Mouse (Mus musculus) kidney, postnatal 0 days (tissue): ENCODE data around the gene Ssbp1. TPM values are rescaled to one million over a fixed set of nuclear protein-coding genes. Genes with fewer than 3 reads are reported as not detected.

Source experiments
- ATAC-seq: fragments of 200-750 bp; cut with Nextera tagmentation; replicated peaks from 2 replicates; pipeline ENCODE4 v1.8.0; 2017; ENCODE audit warnings: low read depth, moderate number of reproducible peaks, moderate TSS enrichment, moderate library complexity; ENCODE audit not compliant: low FRiP score
- DNase-seq: peaks from one replicate; pipeline ENCODE4 v3.0.0-alpha.2; 2016; ENCODE audit warnings: low spot score
- H3K27ac ChIP-seq: fragments of 300-500 bp; sonication (generic); 2 replicates; pipeline ENCODE4 v1.5.1; 2014; ENCODE audit warnings: mild to moderate bottlenecking
- H3K27me3 ChIP-seq: fragments of 300-500 bp; sonication (generic); 2 replicates; pipeline ENCODE4 v1.6.1; 2014; ENCODE audit warnings: low read length, mixed read lengths; ENCODE audit not compliant: insufficient read depth
- H3K36me3 ChIP-seq: fragments of 300-500 bp; sonication (generic); 2 replicates; pipeline ENCODE4 v1.6.1; 2014; ENCODE audit warnings: low read length, mixed read lengths; ENCODE audit not compliant: insufficient read depth
- H3K4me1 ChIP-seq: fragments of 300-500 bp; sonication (generic); replicated peaks from 2 replicates; pipeline ENCODE4 v1.6.1; 2014; ENCODE audit warnings: antibody characterized with exemption, low read length, mixed read lengths; ENCODE audit not compliant: insufficient read depth
- H3K4me2 ChIP-seq: fragments of 300-500 bp; sonication (generic); 2 replicates; pipeline ENCODE4 v1.6.1; 2014; ENCODE audit warnings: mild to moderate bottlenecking, low read length, moderate library complexity, mixed read lengths
- H3K4me3 ChIP-seq: fragments of 300-500 bp; sonication (generic); replicated peaks from 2 replicates; pipeline ENCODE4 v1.5.1; 2014; ENCODE audit warnings: low read depth, low read length
- H3K9ac ChIP-seq: fragments of 300-500 bp; sonication (generic); 2 replicates; pipeline ENCODE4 v1.6.1; 2014; ENCODE audit warnings: low read depth, low read length
- H3K9me3 ChIP-seq: fragments of 300-500 bp; sonication (generic); replicated peaks from 2 replicates; pipeline ENCODE4 v1.6.1; 2016; ENCODE audit warnings: low read length, inconsistent platforms, mixed read lengths
- CTCF ChIP-seq: IDR thresholded peaks from 2 replicates; pipeline ENCODE4 v1.5.1; 2016; ENCODE audit warnings: antibody characterized with exemption, low read depth, mild to moderate bottlenecking, moderate library complexity
- WGBS: fragments of 180-500 bp; shearing (Covaris S2); extraction: QIAGEN DNeasy Blood & Tissue Kit; methylation state at CpG from one replicate; pipeline ENCODE4 v1.1.7; 2014; 5-methylcytosine and 5-hydroxymethylcytosine counted together
- polyA plus RNA-seq: library from polyadenylated mRNA; unstranded; fragments of >200 nt; fragmentation: Nextera tagmentation; extraction: Ambion mirVana; gene quantifications from 2 replicates; pipeline ENCODE4 v1.2.1, GENCODE M21; 2015

Gene Ssbp1
- polyA plus RNA-seq, 1 experiment from 2014 or later, result 196 TPM

DNA sequence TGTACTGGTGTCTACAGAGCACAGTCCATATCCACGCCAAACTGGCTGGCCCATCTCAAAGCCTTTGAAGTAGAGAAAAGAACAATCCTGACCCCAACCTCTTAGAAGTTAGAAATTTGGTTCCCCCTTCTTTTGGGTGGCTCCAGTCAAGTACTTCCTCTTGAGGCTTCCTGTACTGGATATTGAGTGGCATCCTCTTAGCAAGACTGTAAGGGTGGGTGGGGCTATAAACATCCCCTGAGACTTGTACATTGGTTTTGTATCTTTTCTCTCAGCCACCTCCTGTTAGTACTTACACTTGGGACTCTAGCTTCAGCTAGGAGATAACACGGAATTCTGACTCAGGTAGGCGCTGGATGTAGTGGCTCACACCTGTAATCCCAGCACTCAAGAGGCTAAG is 40.9 kb upstream of the Ssbp1 start:
- WGBS, result 92% methylated on average over 3 of the region's 3 CpGs
- no peak for ATAC-seq
- Histone ChIP-seq H3K27me3 (no peaks in the 10 kb centered on the region), H3K36me3 (no peaks in the 10 kb centered on the region), H3K4me1 (0 out of 2 replicates have a peak, but pooled peaks cover 5% of the 10 kb centered on the region), H3K4me3 (no peak overlapping the region), H3K27ac (no peak overlapping the region), H3K9me3 (no peaks in the 10 kb centered on the region), H3K4me2 (no peak overlapping the region), H3K9ac (no peak overlapping the region)
- no peak for TF ChIP-seq CTCF
- no peak for DNase-seq

DNA sequence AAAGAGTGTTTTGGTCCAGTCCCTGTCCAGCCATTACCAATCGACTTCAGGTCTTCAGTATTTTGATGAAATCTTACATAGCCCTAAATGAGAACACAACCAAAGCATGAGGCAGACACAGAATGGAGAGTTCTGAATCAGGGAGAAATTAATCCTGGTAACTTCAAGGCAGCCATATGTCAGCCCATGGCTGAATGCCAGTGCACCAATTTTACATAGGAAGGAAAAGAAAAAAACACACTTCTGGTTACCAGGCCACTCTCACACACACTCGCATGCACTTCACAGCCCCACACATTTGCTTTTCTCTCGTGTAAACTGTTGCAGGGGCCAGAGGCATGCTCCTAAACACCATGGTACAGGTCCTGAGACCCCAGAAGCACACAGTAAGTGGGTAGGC is 40.3 kb upstream of the Ssbp1 start:
- ATAC-seq (no peak), DNase-seq (no peak)
- Histone ChIP-seq H3K4me1 (0 out of 2 replicates have a peak, but pooled peaks cover 5% of the 10 kb centered on the region), H3K9ac (no peak overlapping the region), H3K27ac (no peak overlapping the region), H3K4me2 (no peak overlapping the region), H3K9me3 (no peaks in the 10 kb centered on the region), H3K27me3 (no peaks in the 10 kb centered on the region), H3K36me3 (no peaks in the 10 kb centered on the region), H3K4me3 (no peak overlapping the region)
- WGBS, result 76% methylated on average over 3 of the region's 3 CpGs
- no peak for TF ChIP-seq CTCF

DNA sequence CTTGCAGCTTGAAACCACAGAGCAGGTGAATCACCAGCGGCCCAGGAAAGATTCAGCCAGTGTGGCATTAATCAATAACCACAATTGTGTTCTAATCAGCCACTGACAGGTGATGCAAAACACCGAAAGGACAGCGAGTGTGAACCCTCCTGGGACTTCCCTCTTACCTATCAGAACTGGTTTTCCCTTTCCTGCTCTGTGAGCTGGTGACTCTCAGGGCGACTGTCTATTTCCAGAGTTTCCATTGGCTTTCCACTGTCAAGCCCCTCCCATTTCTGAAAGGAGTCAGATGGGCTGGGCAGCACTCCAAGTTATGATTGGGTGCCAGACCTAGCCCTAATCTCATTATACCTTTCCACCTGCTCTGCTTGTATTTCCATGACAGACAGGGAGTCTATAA is 39.8 kb upstream of the Ssbp1 start:
- Histone ChIP-seq H3K9ac (no peak overlapping the region), H3K36me3 (no peaks in the 10 kb centered on the region), H3K4me3 (no peak overlapping the region), H3K27ac (no peak overlapping the region), H3K9me3 (no peaks in the 10 kb centered on the region), H3K27me3 (no peaks in the 10 kb centered on the region), H3K4me2 (no peak overlapping the region), H3K4me1 (0 out of 2 replicates have a peak, but pooled peaks cover 5% of the 10 kb centered on the region)
- TF ChIP-seq CTCF, result no peak
- no peak for ATAC-seq
- no peak for DNase-seq
- WGBS, result 73% methylated on average over 4 of the region's 4 CpGs

DNA sequence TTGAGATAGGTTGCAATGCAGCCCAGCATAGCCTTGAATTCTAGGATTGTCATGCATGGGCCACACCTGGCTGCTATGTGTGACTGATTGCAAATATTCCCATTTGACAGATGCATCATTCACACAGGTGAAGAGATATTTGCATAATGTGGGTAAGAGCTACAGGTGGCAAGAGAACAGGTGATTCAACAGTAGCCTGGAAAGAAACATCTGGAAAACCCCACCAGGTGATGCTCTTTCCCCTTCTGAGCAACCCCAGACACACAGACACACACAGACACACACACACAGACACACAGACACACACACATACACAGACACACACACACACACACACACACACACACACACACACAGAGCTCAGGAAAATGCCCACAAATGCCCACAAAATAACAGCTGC is 39.3 kb upstream of the Ssbp1 start:
- Histone ChIP-seq H3K4me2 (no peak overlapping the region), H3K27ac (no peak overlapping the region), H3K4me3 (no peak overlapping the region), H3K27me3 (no peaks in the 10 kb centered on the region), H3K9ac (no peak overlapping the region), H3K9me3 (no peaks in the 10 kb centered on the region), H3K36me3 (no peaks in the 10 kb centered on the region), H3K4me1 (0 out of 2 replicates have a peak, but pooled peaks cover 5% of the 10 kb centered on the region)
- DNase-seq (no peak), ATAC-seq (no peak)
- TF ChIP-seq CTCF, result no peak

DNA sequence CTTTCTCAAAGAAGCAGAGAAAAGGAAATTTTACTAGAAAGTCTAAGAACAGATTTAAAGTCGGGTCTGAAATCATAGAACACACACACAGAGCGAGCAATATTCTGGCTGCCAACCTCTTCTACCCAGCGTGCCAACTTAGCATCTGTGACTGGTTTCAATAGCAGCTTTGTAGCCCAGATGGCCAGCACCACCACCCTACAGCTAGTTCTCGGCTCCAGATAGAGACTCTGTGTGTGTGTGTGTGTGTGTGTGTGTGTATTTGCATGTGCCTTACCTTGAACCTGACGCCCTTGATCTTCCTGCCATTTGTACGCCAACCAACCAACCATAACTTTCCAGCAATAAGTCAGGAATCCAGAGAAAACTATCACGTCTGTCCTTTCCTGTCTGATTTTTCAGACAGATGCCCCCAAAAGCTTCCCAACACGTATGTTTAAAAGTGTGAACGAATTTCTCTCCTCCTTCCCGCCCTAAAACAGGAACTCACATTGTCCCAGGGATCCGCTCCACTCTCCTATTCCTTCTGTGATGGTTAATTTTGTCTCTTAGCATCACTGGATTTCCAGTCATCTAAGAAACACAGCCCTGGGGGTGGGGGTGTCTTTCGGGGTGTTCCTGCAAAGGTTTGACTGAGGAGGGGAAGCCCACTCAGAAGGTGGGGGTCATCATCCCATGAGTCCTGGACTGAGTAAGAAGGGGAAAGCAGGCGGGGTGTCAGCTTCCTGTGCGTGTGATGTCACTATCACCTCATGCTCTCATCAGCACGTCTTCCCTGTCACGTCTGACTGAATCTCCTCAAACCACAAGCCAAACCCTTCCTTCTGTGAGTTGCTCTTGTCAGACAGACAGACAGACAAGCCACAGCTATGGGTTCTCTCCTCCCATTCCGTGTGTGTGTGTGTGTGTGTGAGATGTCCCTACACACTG is 38.5 kb upstream of the Ssbp1 start:
- no peak for TF ChIP-seq CTCF
- 83% methylated on average over 17 of the region's 17 CpGs for WGBS
- Histone ChIP-seq H3K36me3 (no peaks in the 10 kb centered on the region), H3K4me1 (0 out of 2 replicates have a peak, but pooled peaks cover 5% of the 10 kb centered on the region), H3K9ac (no peak overlapping the region), H3K9me3 (no peaks in the 10 kb centered on the region), H3K4me2 (no peak overlapping the region), H3K27ac (no peak overlapping the region), H3K4me3 (no peak overlapping the region), H3K27me3 (no peaks in the 10 kb centered on the region)
- no peak for ATAC-seq
- no peak for DNase-seq

DNA sequence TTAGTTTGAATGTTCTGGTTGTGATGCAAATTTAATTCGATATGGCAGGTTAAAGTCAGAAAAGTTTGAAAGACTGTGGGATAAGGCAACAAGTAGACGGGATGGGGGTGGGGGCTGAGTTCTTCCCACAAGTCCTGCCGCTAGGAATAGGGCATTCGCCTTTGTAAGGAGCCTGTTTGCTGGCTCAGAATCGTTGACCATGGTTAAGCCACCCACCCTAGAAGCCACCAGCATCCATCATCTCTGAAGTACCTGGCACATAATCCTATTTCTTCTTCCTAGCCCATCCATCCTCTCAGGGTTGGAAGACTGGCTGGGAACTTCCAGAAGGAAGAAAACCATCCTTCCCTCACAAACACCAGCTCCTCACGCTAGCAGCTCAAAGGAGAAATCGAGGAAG is 36.5 kb upstream of the Ssbp1 start:
- TF ChIP-seq CTCF, result no peak
- 0 out of 2 replicates have a peak, but pooled peaks cover 5% of the 10 kb centered on the region for H3K4me1 ChIP-seq
- WGBS, result 13% methylated on average over 7 of the region's 7 CpGs

More for the DNA sequence above, 36.5 kb upstream of the Ssbp1 start:
- H3K27me3 ChIP-seq, result no peaks in the 10 kb centered on the region
- ATAC-seq (no peak), DNase-seq (no peak)
- H3K4me3 ChIP-seq, result peak overlapping the region; percentile 90
- no peaks in the 10 kb centered on the region for H3K36me3 ChIP-seq
- no peak overlapping the region for H3K27ac ChIP-seq
- peak overlapping the region; percentile 93 for H3K4me2 ChIP-seq
- H3K9ac ChIP-seq, result peak overlapping the region; percentile 81
- H3K9me3 ChIP-seq, result no peaks in the 10 kb centered on the region
